Mouse (Mus musculus) ES-Bruce4 (cell line): ENCODE data around the gene Ak9. TPM values are rescaled to one million over a fixed set of nuclear protein-coding genes. Genes with fewer than 3 reads are reported as not detected.

ENCODE experiments used
- H3K27ac ChIP-seq: 2 replicates; pipeline ENCODE4 v1.5.1; 2012; ENCODE audit warnings: low read length, inconsistent platforms; ENCODE audit not compliant: insufficient read depth
- H3K27me3 ChIP-seq: 2 replicates; pipeline ENCODE4 v1.6.1; 2012; ENCODE audit warnings: mild to moderate bottlenecking, low read length, inconsistent platforms; ENCODE audit not compliant: control insufficient read depth, poor library complexity, insufficient read depth, severe bottlenecking
- H3K36me3 ChIP-seq: 2 replicates; pipeline ENCODE4 v1.6.1; 2012; ENCODE audit warnings: inconsistent platforms, mild to moderate bottlenecking, low read length, moderate library complexity; ENCODE audit not compliant: control insufficient read depth, poor library complexity, insufficient read depth, severe bottlenecking
- H3K4me1 ChIP-seq: one replicate; pipeline ENCODE4 v1.8.1; 2011; ENCODE audit warnings: low read length; ENCODE audit not compliant: control insufficient read depth, insufficient read depth
- H3K4me3 ChIP-seq: 2 replicates; pipeline ENCODE4 v1.5.1; 2011; ENCODE audit warnings: low read depth, mild to moderate bottlenecking, low read length
- H3K9ac ChIP-seq: 2 replicates; pipeline ENCODE4 v1.6.1; 2012; ENCODE audit warnings: low read depth, mild to moderate bottlenecking, inconsistent platforms; ENCODE audit not compliant: poor library complexity, severe bottlenecking
- H3K9me3 ChIP-seq: replicated peaks from 2 replicates; pipeline ENCODE4 v1.6.1; 2012; ENCODE audit warnings: mild to moderate bottlenecking, low read length, inconsistent platforms; ENCODE audit not compliant: control insufficient read depth, poor library complexity, insufficient read depth, severe bottlenecking
- CTCF ChIP-seq: IDR thresholded peaks from one replicate; pipeline ENCODE4 v1.8.1; 2011; ENCODE audit warnings: low read depth, low read length
- EP300 ChIP-seq: IDR thresholded peaks from 2 replicates; pipeline ENCODE4 v1.6.1; 2011; ENCODE audit warnings: low read depth, low read length; ENCODE audit not compliant: insufficient read depth
- POLR2A ChIP-seq: IDR thresholded peaks from one replicate; pipeline ENCODE4 v1.8.1; 2011; ENCODE audit warnings: low read length; ENCODE audit not compliant: insufficient read depth
- polyA plus RNA-seq: library from polyadenylated mRNA; stranded (reverse); fragments of >200 nt; gene quantifications from 2 replicates; pipeline ENCODE4 v1.2.4, GENCODE M21; 2011; ENCODE audit warnings: low read depth; ENCODE audit not compliant: missing spikeins, insufficient read depth, insufficient read length

The Ak9 gene
- polyA plus RNA-seq, 1 experiment = 0.09 TPM

GRCm38 (mm10) chr10:41449684-41450083 lies 145.9 kb downstream of the Ak9 start:
- H3K4me1 ChIP-seq = no peaks in the 10 kb centered on the region
- peak overlapping the region; percentile 91 for H3K9ac ChIP-seq
- TF ChIP-seq CTCF (no peak), EP300 (no peak), POLR2A (no peak)
- peak overlapping the region; percentile 95 for H3K27ac ChIP-seq
- no peaks in the 10 kb centered on the region for H3K9me3 ChIP-seq
- no peaks in the 10 kb centered on the region for H3K27me3 ChIP-seq
- no peaks in the 10 kb centered on the region; the same call in 1 of the 2 replicates for H3K36me3 ChIP-seq
- H3K4me3 ChIP-seq = peak overlapping the region; percentile 97

- Histone ChIP-seq H3K4me3 (peak within 1 kb of the TSS; percentile 97), H3K27ac (peak within 1 kb of the TSS; percentile 95), H3K9ac (peak within 1 kb of the TSS; percentile 91), H3K27me3 (no peaks in the 10 kb centered on the region), H3K36me3 (no peaks in the 10 kb centered on the region; the same call in 1 of the 2 replicates), H3K4me1 (no peaks in the 10 kb centered on the region), H3K9me3 (no peaks in the 10 kb centered on the region)
- TF ChIP-seq POLR2A = peak; percentile 76
- TF ChIP-seq CTCF = no peak
- TF ChIP-seq EP300 = 0 out of 2 replicates have a peak, but pooled peaks have one; percentile 43
Measured at GRCm38 (mm10) chr10:41450137-41450670, 146.4 kb downstream of the Ak9 start, which contains the start of gene Zbtb24. Zbtb24 (plus strand) TSS chr10:41450383.

DNA sequence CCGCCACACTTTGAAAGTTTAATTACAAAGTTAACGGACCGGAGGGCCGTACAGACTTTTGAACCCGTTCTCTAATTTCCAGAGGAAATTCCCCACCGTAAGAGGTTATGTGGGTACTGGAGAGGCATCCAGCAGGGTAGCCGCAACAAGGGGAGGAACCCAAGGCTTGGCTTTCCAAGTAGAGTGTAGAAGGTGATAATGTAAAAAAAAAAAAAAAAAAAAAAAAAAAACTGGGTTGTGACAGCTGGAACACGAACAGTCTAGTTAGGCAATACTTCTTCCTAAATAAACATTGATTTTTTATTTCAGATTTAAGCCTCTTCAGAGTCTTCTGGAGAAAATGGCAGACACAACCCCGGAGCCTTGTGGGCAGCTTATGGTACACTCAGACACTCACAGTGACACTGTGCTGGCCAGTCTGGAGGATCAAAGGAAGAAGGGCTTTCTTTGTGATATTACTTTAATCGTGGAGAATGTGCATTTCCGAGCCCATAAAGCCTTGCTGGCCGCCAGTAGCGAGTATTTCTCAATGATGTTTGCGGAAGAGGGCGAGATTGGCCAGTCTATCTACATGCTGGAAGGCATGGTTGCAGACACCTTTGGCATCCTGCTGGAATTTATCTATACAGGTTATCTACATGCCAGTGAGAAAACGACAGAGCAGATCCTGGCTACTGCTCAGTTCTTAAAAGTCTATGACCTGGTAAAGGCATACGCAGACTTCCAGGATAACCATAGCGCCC lies 147.2 kb downstream of the Ak9 start:
- H3K9me3 ChIP-seq = no peaks in the 10 kb centered on the region
- peak overlapping the region; percentile 93 for H3K4me3 ChIP-seq
- TF ChIP-seq CTCF = no peak
- TF ChIP-seq POLR2A = no peak
- no peak for TF ChIP-seq EP300
- no peak overlapping the region for H3K27ac ChIP-seq
- peak overlapping the region; percentile 91 for H3K9ac ChIP-seq
- no peaks in the 10 kb centered on the region; the same call in 1 of the 2 replicates for H3K36me3 ChIP-seq
- H3K4me1 ChIP-seq = no peaks in the 10 kb centered on the region
- no peaks in the 10 kb centered on the region for H3K27me3 ChIP-seq

- H3K9ac ChIP-seq = no peak overlapping the region
- TF ChIP-seq POLR2A (no peak), CTCF (no peak), EP300 (no peak)
- H3K4me3 ChIP-seq = no peak overlapping the region
Measured at GRCm38 (mm10) chr10:41451656-41452055, 147.9 kb downstream of the Ak9 start.

GRCm38 (mm10) chr10:41452791-41453190 lies 149.0 kb downstream of the Ak9 start:
- no peak overlapping the region for H3K27ac ChIP-seq
- H3K9ac ChIP-seq = no peak overlapping the region
- TF ChIP-seq CTCF = no peak
- H3K36me3 ChIP-seq = no peaks in the 10 kb centered on the region; the same call in 1 of the 2 replicates
- no peaks in the 10 kb centered on the region for H3K27me3 ChIP-seq
- no peaks in the 10 kb centered on the region for H3K4me1 ChIP-seq
- H3K9me3 ChIP-seq = no peaks in the 10 kb centered on the region
- H3K4me3 ChIP-seq = no peak overlapping the region

More at GRCm38 (mm10) chr10:41451656-41452055, 147.9 kb downstream of the Ak9 start:
- Histone ChIP-seq H3K4me1 (no peaks in the 10 kb centered on the region), H3K27me3 (no peaks in the 10 kb centered on the region), H3K36me3 (no peaks in the 10 kb centered on the region; the same call in 1 of the 2 replicates), H3K27ac (no peak overlapping the region), H3K9me3 (no peaks in the 10 kb centered on the region)

- TF ChIP-seq EP300 (no peak), POLR2A (no peak), CTCF (no peak)
- no peaks in the 10 kb centered on the region for H3K27me3 ChIP-seq
- no peak overlapping the region for H3K4me3 ChIP-seq
- H3K36me3 ChIP-seq = no peaks in the 10 kb centered on the region
- peak overlapping the region; percentile 15; the same call in 1 of the 2 replicates for H3K27ac ChIP-seq
- peaks cover 4% of the 10 kb centered on the region for H3K4me1 ChIP-seq
- H3K9ac ChIP-seq = no peak overlapping the region
- no peaks in the 10 kb centered on the region for H3K9me3 ChIP-seq
Measured at GRCm38 (mm10) chr10:41459990-41460389, 156.2 kb downstream of the Ak9 start.
